Mouse (Mus musculus): ENCODE measurements around the gene Tnfaip2. TPM values are rescaled to one million over a fixed set of nuclear protein-coding genes. Genes with fewer than 3 reads are reported as not detected.

The Tnfaip2 gene
- total RNA-seq, 1 experiment from 2014 or later: 441 TPM

DNA sequence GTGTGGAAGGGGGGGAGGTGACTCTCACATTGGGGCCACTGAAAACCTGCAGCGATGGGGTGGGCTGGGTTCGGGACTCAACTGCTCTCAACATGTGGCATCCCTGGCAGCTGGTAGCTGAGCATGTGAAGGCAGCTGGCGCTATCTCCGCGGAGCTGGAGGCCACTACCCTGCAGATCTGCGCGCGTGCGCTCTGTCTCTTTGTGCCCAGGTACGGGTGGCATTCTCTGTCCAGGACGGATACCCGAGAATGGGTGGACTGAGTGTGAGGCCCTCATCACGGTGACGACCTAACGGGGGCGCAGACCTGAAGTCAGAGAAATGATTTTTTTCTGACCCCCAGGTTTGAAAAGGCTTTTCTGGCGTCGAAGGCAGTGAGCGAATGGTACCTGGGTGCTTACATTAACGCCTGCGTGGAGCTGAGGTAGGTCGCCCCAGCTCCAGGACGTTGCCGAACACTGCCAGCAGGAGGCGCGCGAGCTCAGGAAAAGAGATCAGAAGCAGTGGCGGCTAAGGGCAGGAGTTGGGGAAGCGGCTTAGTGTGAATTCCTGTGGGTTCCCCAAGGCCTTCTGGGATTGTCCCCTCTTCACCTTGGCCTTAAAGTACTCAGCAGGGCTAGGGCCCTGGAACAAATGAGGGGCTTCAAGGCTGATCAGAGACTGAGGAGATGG lies 16.3 kb upstream of the Tnfaip2 start:
- ATAC-seq (ENCODE audit: extremely low read depth, insufficient number of reproducible peaks, low FRiP score, poor library complexity, severe bottlenecking): peak; percentile 56

DNA sequence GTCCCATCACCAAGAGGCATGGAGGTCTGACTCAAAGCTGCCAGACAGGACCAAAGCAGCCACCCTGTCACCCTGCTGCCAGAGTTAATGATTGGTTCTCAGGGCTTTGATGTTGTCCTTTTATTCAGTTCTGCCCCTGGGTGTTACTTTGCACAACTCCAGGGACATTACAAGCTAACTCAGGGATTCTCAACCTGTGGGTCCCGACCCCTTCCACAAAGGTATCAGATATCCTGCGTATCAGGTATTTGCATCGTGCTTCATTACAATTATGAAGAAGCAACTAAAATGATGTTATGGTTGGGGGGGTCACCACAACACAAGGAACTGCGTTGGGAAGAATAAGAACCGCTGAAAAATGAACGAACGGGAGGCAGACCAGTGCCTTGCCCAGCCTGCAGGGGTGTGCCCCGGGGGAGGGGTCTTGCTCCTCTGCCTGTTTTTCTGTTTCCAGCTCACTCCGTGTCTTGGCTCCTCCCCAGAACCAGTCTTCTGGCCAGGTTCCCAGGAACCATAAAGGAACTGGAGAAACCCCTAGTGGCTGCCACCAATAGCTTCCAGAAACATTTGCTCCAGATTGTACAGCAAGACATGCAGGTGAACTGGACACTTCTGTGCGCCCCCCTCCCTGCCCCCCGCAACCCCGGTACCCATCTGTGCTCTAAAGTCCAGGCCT lies 14.7 kb upstream of the Tnfaip2 start:
- no peak for ATAC-seq (ENCODE audit: extremely low read depth, insufficient number of reproducible peaks, low FRiP score, poor library complexity, severe bottlenecking)

DNA sequence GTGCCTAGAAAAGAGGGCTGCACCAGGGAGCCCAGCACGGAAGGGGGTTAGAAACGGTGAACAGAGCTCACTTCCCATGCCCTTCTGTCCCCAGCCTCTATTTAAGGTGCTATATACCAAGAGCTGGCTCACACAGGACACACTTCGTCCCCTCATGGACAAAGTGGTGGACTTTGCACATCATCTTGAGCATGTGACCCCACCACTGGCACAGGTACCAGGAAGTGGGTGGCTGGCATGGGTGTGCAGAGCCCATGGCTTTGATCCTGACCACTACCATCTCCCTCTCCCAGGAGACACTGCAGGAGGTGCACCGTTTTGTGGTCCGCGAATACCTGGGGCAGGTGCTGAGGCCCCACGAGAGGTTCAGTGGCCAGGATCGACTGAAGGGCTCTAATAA lies 13.9 kb upstream of the Tnfaip2 start:
- ATAC-seq (ENCODE audit: extremely low read depth, insufficient number of reproducible peaks, low FRiP score, poor library complexity, severe bottlenecking): no peak

DNA sequence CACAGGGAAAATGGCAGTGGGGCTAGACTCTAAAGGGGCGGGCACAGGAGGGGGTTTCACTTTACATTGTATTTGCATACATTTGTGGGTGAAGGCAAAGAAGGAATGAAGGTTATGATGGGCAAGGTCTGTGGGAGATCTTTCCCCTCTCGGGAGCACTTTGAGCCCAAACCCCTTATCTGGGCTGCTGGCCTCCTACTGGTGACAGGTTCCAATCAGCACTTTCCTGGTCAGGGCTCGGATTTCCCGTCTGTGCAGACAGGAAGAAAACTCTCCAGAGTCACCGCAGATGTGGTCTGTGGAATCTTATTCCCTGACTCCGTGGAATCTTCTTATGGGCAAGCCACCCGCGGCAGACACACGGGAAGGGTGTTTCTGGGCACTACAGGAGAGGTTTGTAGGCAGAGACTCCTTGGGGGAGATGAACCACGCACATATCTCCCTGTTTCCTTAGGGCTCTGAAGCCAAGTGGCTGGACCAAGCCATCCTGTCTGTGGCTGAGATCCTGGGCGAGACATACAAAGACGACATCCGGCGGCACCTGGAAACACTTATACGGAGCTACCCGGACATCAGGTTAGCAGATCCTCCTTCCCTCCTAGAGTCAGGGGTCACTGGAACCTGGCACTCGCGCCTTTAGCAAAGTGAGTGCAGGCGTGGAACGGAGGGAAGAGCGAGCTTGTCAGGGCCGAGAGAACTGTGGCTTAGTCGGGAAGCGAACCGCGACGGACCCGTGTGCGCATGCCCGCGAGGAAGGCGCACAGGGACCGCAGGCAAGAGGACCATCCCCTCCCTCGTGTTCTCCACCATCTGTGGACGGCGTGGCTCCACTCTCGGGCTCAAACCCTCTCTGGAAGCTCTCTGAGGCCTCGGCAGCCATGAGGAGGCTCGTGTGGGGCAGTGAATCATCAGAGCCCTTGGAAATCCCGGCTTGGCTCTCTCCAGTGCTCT lies 13.0 kb upstream of the Tnfaip2 start:
- no peak for ATAC-seq (ENCODE audit: extremely low read depth, insufficient number of reproducible peaks, low FRiP score, poor library complexity, severe bottlenecking)

DNA sequence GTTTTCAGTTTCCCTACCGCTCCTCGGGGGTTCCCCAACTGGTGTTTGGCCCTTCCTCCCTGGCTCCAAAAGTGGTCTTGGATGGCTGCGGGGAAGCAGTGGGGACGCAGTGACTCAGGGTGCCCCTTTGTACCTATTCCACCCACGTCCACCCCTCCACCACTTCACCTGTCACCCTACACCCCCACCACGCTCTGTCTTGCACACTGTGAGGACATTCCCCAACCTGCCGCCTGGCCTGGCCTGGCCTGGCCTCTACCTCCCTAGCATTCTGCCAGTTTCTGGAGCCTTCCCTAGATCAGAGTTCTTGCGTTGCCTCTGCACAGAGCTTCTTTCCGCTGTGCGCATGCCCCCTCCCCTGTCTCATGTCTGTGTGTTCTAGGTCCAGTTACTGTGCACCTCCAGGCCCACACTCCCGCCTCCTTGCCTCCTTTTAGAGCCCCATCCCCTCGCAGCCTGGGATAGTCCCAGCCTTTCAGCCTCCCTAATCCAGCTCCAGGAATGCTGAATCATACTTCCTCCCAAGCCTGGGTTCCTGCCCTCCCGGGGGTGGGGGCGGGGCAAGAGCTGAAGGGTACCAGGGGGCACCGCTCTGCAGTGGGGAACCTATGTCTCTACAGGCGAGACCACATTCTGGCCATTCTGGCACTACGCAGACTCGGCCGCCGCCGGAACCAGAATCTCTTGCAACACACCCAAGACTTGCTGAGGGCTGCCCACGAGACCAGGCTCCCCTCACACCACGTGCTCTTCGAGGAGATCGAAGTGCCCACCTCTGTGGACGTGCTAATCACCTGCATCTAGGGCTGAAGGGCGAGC lies 12.0 kb upstream of the Tnfaip2 start:
- peak; percentile 5; the same call in 1 of the 2 replicates for ATAC-seq (ENCODE audit: extremely low read depth, insufficient number of reproducible peaks, low FRiP score, poor library complexity, severe bottlenecking)

DNA sequence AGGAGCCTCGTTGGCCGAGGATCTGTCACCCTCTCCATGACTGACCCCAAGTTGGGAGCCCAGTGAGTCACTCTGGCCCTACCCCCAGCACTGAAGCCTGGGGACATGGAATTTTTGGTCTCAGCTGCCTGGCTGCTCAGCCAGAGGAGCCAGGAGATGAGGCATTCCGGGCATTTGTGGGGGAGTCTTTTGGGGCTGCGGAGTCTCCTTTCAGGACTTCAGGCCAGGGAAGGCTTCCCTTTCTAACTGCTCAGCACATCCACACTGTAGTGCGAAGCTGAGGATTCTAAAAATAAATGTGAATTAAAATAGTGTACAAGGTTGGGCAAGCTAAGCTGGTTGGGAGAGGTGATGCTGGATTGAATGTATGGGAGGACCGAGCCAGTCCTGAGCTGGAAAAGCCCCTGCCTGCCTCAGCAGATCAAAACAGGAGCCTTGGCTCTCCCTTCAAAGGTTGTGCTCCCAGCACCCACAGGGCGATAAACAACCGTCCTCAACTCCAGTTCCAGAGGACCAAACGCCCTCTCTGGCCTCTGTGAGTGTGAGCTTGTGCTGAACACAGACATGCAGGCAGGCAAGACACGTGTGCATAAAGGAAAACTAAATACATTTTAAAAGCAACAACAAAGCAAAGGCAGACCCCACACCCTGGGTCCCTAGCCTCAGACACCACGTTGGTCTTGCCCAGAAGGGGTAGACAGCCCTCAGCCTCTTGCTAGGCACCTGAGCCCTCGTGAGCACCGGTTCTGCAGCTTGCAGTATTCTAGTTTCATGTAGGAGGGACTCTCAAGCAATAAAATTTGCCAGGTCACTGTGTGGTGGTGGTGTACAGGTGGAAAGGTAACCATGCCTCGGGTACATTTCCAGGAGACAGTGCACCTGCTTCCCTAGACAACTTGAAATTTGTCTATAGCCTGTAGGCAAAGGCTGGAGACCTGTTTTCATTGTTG lies 11.1 kb upstream of the Tnfaip2 start:
- no peak for ATAC-seq (ENCODE audit: extremely low read depth, insufficient number of reproducible peaks, low FRiP score, poor library complexity, severe bottlenecking)

DNA sequence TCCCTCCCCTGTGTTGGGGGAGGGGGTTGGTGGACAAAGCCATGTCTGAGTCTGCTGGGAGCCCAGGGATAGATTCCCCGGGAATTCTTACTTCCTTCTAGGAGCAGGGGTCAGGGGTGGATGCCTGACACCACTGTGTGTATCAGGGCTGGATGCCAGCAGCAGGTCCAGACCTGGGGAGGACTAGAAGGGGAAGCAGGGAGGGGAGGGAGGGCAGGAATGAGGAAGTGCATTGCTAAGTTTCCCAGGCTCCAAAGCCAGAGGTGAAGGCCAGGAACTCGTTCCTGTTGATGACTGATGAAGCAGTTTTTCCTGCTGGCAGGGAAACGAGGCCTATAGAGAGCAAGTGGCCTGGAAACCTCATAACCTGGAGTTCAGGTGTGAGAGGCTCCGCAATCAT lies 10.2 kb upstream of the Tnfaip2 start:
- 0 out of 2 replicates have a peak, but pooled peaks have one; percentile 21 for ATAC-seq (ENCODE audit: extremely low read depth, insufficient number of reproducible peaks, low FRiP score, poor library complexity, severe bottlenecking)

DNA sequence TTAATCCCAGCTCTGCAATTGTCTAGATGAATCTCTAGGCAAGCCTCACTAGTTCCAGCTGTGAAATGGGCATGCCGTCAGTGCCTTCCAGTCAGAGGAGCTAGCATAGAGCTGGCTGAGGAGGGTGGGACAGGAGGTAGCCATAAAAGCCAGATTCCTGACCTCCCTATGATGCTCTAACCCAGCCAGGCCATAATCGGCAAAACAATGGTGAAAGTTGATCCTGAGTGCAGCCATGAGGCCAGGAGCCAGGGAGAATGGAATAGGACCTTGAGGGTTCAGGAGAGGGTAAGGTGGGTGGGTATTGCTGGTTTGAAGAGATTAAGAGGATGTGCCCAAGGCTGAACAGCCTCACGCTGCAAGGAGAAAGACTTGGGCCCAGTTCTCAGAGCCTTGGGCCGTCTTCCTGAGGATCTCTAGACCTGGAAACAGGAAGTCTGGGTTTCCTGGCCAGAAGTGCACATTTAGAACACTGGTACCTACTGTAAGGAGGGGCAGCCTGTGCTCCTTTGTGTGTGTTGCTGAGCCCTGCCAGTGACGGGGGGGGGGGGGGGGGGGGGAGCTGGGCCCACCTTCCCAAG lies 9.4 kb upstream of the Tnfaip2 start:
- no peak for ATAC-seq (ENCODE audit: extremely low read depth, insufficient number of reproducible peaks, low FRiP score, poor library complexity, severe bottlenecking)

DNA sequence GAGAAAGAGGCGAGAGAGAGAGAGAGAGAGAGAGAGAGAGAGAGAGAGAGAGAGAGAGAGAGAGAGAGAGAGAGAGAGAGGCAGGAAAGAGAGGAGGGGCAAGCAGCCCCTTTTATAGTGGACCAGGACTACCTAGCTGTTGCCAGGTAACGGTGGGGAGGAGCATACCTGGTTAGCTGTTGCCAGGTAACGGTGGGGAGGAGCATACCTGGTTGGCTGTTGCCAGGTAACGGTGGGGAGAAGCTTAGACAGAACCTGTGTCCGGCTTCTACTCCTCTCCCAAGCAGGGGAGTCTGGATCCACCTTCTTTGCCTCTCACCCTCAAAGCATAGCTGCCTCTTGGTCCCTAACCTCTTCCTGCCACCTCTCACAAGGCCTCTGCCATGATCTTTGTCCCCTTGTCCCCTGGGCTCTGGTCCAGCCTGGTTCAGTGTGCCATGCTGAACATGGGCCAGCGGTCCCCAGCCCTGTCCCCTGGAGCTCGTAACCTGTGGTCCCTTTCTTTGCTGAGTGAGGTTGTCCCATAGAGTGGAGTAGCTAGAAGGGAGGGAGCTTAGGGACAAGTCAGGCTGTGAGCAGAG lies 8.0 kb upstream of the Tnfaip2 start:
- no peak for ATAC-seq (ENCODE audit: extremely low read depth, insufficient number of reproducible peaks, low FRiP score, poor library complexity, severe bottlenecking)

DNA sequence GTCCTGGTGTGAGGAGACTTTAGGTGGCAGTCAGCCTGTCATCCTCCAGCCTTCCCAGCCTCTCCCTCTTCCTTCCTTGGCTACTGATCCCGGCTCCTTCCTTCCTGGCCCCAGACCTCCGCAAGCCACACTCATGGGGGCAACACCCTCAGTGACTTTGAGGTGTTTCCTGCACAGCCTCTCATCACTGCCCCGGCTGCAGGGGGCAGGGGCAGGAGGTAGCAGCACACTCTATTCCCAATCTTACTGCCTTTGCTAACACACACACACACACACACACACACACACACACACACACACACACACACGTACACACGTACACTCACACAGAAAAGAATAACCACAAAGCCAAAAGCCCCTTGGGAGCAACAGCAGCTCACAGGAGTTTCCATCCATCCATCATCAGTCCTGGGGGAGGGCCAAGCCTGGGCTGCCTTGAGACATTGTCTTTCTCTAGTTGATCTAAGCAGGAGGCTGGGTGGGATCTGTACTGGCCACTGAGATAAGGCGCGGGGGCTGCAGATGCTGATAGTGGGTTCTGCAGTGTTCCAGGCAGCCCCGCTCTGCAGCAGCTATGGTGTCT lies 7.4 kb upstream of the Tnfaip2 start:
- no peak for ATAC-seq (ENCODE audit: extremely low read depth, insufficient number of reproducible peaks, low FRiP score, poor library complexity, severe bottlenecking)

DNA sequence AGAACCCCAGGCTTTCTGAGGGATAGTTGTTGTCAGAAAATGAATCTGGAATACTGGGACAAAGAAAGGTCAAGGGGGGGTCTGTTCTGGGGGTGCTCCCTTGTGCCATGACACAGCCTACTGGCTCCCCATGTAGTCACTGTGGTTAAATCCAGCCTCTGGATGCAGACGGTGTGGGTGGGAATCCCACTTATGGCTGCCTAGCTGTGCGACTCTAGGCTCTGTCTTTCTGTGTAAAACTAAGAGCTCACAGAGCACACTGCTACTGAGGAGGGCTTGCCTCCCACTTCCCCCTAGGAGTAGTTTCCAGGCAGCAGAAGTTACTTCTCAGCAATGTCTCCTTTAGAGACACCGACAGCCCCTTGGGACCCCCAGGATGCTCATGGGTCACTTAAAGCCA lies 6.1 kb upstream of the Tnfaip2 start:
- no peak for ATAC-seq (ENCODE audit: extremely low read depth, insufficient number of reproducible peaks, low FRiP score, poor library complexity, severe bottlenecking)

DNA sequence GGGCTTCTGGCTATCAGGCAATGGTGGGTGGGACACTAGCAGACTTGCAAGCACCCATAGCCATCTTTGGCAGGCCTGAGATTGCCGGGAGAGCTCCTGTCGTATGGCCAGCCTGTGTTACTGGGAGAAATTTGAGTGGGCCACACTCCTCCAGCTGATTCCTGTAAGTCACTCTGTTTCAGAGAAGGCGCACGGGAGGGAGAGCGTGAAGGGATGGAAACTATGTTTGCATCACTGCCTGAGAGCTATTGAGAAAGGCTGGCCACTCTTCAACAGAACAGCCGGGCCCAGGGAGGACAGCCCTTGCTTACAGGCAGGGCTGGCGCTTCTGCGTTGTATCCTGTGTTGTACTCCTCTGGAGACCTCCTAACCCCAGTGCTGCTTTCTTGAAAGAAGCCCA lies 5.6 kb upstream of the Tnfaip2 start:
- ATAC-seq (ENCODE audit: extremely low read depth, insufficient number of reproducible peaks, low FRiP score, poor library complexity, severe bottlenecking): peak; percentile 28; the same call in 1 of the 2 replicates

DNA sequence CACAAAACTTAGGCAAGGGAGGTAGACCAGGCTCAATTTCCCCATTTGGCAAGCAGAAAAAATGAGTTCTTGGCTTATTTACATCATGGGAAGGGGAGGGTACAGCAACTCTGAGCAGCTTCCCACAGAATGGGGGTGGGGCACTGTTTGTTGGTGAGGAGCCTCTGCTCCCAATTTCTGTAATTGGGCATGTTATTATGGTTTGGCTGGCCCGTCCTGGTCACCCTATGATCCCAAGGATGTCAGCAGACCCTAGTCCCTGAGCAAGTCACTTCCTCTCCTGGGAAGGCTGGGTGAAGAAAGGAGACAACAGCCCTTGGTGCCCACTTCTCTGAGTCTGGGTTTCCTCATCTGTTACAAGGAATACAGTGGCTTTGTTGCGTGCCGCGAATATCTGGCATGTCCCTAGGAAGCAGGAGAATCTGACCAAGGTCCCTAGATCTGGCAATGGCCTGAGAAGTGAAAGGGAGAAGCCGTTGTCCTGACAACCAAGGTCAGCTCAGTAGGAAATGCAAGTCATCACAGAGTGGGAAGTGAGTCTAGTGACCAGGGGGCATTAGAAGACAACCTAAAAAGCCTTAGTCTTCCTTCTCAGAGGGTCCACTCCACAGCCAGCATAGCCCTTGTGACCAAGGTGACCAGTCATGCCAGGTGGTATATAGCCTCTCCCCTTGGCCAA lies 4.9 kb upstream of the Tnfaip2 start:
- ATAC-seq (ENCODE audit: extremely low read depth, insufficient number of reproducible peaks, low FRiP score, poor library complexity, severe bottlenecking): peak; percentile 33

DNA sequence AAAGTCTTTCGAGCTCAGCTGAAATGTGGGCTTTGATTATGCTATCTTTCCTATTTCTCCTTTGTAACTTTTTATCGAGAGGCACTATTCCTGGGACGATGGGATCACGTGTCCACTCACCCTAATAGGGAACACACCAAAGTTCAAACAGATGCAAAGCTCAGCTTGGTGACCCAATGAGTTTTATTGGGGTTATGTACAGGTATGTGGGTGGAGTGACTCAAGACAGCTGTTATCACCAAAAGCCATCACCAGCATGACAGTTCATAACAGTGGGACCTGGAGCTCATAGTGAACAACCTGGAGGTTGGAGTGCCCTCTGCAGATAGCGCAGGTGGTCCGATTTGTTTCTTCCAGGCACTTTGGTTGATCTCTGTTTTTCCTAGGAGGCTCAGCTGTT lies 3.4 kb upstream of the Tnfaip2 start:
- no peak for ATAC-seq (ENCODE audit: extremely low read depth, insufficient number of reproducible peaks, low FRiP score, poor library complexity, severe bottlenecking)

DNA sequence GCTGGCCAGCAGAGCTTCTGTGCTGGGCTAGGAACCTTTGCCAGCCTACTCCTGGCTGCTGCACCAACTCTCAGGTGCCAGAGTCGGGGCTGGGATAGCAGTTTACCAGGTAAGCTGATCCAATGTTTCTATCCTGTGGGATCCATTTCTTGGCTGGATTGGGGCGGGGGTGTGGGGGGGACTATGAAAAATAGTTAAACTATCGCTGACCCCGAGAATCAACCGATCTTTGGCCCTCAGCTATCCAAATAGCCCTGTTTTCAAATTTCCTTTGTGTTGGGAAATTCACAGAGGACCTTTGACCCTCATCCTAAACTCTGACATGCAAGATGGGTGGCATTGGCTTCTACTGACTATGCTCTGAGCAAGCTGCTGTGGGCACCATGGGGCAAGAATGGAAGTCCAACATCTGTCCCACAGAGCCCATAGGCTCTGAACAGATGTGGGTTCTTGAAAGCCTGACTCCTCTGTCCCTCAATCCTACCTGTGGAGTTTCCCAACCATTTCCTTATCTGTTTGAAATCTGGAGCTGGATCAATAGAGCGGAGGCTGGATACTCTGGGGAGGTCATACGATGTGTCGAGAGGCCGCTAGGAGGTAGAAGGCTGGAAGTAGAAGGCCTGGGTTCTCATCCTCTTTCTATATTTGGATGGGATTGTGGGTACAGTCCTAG lies 1.4 kb upstream of the Tnfaip2 start:
- ATAC-seq (ENCODE audit: extremely low read depth, insufficient number of reproducible peaks, low FRiP score, poor library complexity, severe bottlenecking): no peak

DNA sequence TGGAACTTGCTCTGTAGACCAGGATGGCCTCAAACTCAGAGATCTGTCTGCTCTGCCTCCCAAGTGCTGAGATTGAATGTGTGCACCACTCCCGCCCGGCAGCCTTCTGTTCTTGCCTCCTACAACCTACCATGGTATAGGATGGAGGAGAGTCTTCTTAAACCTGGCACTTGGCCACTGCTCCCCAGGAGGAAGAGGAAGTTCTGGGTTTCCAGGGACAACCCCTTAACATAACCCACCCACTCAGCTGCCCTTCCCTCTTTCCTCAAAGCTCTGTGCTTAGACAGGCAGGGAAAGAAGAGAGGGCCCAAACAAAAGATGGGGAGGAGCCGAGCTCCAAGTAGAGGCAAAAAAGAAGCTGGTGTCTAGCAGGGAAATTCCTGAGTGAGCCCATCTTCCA lies 746 bp upstream of the Tnfaip2 start:
- ATAC-seq (ENCODE audit: extremely low read depth, insufficient number of reproducible peaks, low FRiP score, poor library complexity, severe bottlenecking): no peak
